Mouse (Mus musculus) B cell, adult 62 days (primary cell): ENCODE measurements around the gene Ttc9. TPM values are rescaled to one million over a fixed set of nuclear protein-coding genes. Genes with fewer than 3 reads are reported as not detected.

ENCODE experiments used
- total RNA-seq: library from RNA; stranded (reverse); gene quantifications from 4 replicates; pipeline ENCODE4 v1.2.4, GENCODE M21; 2023

Ttc9 gene
- not detected in 4 replicates for total RNA-seq

GRCm38 (mm10) chr12:81630915-81631660 is at the start of gene Ttc9:
Ttc9 (plus strand) TSS chr12:81631249.

GRCm38 (mm10) chr12:81594902-81595671 is 36.0 kb upstream of the Ttc9 start, which contains the start of gene Med6:
Med6 (minus strand) TSS chr12:81595008.

Other genes starting within 250 kb of the Ttc9 start
- gene Adam4, start 209.3 kb upstream of the Ttc9 start, total RNA-seq = 1.0 to 2.1 TPM (median 1.4 TPM) in 4 replicates
- 42.8 to 61.1 TPM (median 55.0 TPM) in 4 replicates for gene Cox16, start 146.1 kb upstream of the Ttc9 start, total RNA-seq
- 12.0 to 20.1 TPM (median 16.0 TPM) in 4 replicates for gene Gm20498, start 98.3 kb upstream of the Ttc9 start, total RNA-seq
- 20.0 to 28.8 TPM (median 22.8 TPM) in 4 replicates for gene Synj2bp, start 98.3 kb upstream of the Ttc9 start, total RNA-seq
- 0.19 to 0.32 TPM in 2 of 4 replicates, not detected in the others for gene Adam21, start 62.8 kb upstream of the Ttc9 start, total RNA-seq
- gene Med6, start 36.2 kb upstream of the Ttc9 start, total RNA-seq = 47.6 to 65.4 TPM (median 52.3 TPM) in 4 replicates
- gene Map3k9, start 149.9 kb downstream of the Ttc9 start, total RNA-seq = 21.4 to 25.6 TPM (median 22.9 TPM) in 4 replicates
- 40.2 to 57.7 TPM (median 49.4 TPM) in 4 replicates for gene Pcnx, start 228.8 kb downstream of the Ttc9 start, total RNA-seq